Mouse (Mus musculus) adrenal gland, postnatal 4 days (tissue): ENCODE measurements around the gene Btk. TPM values are rescaled to one million over a fixed set of nuclear protein-coding genes. Genes with fewer than 3 reads are reported as not detected.

Experiments
- DNase-seq, 2 experiments: peaks; one replicate each; pipeline ENCODE4 v3.0.0; 2021 to 2022; ENCODE audit warnings: low spot score in 2 of 2, mixed read lengths in 2 of 2
- long read RNA-seq, 2 experiments: library from polyadenylated mRNA; stranded (forward); transcript quantifications; one replicate each; pipeline ENCODE4 v2.0.0; 2021
- total RNA-seq, 2 experiments: library from RNA; stranded (reverse); gene quantifications; 2 replicates each; pipeline ENCODE4 v1.2.3; 2021

Btk gene
- 1 to 10 TPM; 1.6 to 2.1 TPM for total RNA-seq
- long read RNA-seq, experiment 1, partial matches to known transcripts = 0 of 3 reads
- long read RNA-seq, experiment 1, other reads (novel, unspliced or antisense) = 3 of 3 reads
- long read RNA-seq, experiment 2, partial matches to known transcripts = 0 of 2 reads
- long read RNA-seq, experiment 2, other reads (novel, unspliced or antisense) = 1 of 2 reads

GRCm38 (mm10) chrX:134582888-134583669, at the start of gene Btk:
Gene Btk (minus strand): TSS chrX:134583570.
- no peak for DNase-seq

- no peak for DNase-seq
Observed at GRCm38 (mm10) chrX:134632710-134633109, 49.3 kb upstream of the Btk start.

- no peak for DNase-seq
Observed at GRCm38 (mm10) chrX:134628200-134628599, 44.8 kb upstream of the Btk start.

GRCm38 (mm10) chrX:134623350-134623749, 40.0 kb upstream of the Btk start:
- DNase-seq = no peak

- DNase-seq = no peak
Observed at GRCm38 (mm10) chrX:134621685-134622084, 38.3 kb upstream of the Btk start.

- no peak for DNase-seq
Observed at GRCm38 (mm10) chrX:134620254-134620865, 37.0 kb upstream of the Btk start.

- no peak for DNase-seq
Observed at GRCm38 (mm10) chrX:134619695-134620094, 36.3 kb upstream of the Btk start.

- DNase-seq = no peak
Observed at GRCm38 (mm10) chrX:134614306-134614705, 30.9 kb upstream of the Btk start.

GRCm38 (mm10) chrX:134612285-134612959, 29.1 kb upstream of the Btk start:
- DNase-seq = peak; percentile 7 to 9

- DNase-seq = no peak
Observed at GRCm38 (mm10) chrX:134610984-134611383, 27.6 kb upstream of the Btk start.

GRCm38 (mm10) chrX:134609472-134609871, 26.1 kb upstream of the Btk start:
- DNase-seq = no peak

GRCm38 (mm10) chrX:134601380-134602120, 18.2 kb upstream of the Btk start:
- no peak for DNase-seq

- DNase-seq = peak; percentile 39 to 65
Observed at GRCm38 (mm10) chrX:134600659-134601379, 17.4 kb upstream of the Btk start, which contains the start of the genes Gla and Hnrnph2. Gene Gla (minus strand): TSS chrX:134601125. Gene Hnrnph2 (plus strand): TSS chrX:134601179.

- no peak for DNase-seq
Observed at GRCm38 (mm10) chrX:134599922-134600565, 16.7 kb upstream of the Btk start.

- DNase-seq = no peak
Observed at GRCm38 (mm10) chrX:134589836-134590235, 6.5 kb upstream of the Btk start.

- no peak for DNase-seq
Observed at GRCm38 (mm10) chrX:134588997-134589396, 5.6 kb upstream of the Btk start.

- DNase-seq = no peak
Observed at GRCm38 (mm10) chrX:134588261-134588660, 4.9 kb upstream of the Btk start.

- no peak for DNase-seq
Observed at GRCm38 (mm10) chrX:134586447-134586846, 3.1 kb upstream of the Btk start.

GRCm38 (mm10) chrX:134585103-134586002, 2.0 kb upstream of the Btk start, which contains the start of gene Rpl36a:
Gene Rpl36a (plus strand): TSS chrX:134585654.
- peak; percentile 72 for DNase-seq
